Mouse (Mus musculus) thymus, postnatal 14 days (tissue): ENCODE measurements around the gene Mccc2.
"Not testable (repeated sequence)": the region's sequence is repeated elsewhere in the genome, so short reads cannot be mapped to it uniquely, and the experiment has no call there.

ENCODE experiments used
- DNase-seq: peaks from one replicate; pipeline ENCODE4 v3.0.0; 2021

Mccc2 gene

DNA sequence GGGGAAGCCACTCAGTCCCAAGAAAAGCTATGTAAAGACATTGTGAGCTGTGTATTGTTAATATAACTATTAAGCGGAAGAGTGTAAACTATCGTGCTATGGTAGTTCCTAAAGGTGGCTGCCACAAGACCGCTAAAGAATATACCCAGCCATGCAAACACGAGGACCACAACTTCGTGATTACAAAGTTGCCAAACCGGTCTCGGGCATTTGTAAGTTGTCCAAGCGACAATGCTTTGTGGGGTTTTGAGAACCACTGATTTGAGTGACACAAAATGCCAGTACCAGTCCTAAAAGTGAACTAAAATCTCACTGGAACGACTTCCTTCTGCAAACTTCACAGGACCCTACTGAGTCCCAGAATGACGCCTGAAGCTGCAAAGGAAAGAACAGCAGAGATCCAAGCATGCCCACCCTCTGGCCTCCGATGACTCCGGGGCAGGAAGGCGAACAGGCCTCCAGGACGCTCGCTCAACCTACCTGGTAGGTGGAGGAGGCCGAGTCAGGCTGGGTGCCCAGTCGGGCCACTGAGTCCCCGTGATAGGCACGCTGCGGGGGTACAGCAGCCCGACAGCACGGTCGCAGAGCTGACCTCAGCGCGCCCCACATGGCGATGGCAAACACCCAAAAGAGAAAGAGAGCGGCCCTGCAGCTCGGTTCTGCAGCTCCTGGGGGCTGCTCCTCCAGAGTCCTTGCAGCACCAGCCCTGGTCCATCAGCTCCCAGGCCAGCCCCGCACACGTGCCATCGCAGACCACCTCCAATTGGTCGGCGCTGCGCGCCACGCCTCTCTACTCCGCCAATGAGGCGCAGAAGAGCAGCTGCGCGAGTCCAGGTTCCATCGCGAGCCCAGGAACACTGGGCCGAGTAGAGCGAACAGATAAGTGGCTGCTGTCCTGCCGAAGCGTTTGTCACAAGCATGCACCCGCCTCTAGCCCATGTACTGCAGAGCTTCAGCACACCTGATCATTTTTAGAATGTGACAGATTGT is at the start of gene Mccc2:
Gene Mccc2 (minus strand): TSS at position 734 of the 990 bp plus-strand sequence.
- DNase-seq, result peak; percentile 73

DNA sequence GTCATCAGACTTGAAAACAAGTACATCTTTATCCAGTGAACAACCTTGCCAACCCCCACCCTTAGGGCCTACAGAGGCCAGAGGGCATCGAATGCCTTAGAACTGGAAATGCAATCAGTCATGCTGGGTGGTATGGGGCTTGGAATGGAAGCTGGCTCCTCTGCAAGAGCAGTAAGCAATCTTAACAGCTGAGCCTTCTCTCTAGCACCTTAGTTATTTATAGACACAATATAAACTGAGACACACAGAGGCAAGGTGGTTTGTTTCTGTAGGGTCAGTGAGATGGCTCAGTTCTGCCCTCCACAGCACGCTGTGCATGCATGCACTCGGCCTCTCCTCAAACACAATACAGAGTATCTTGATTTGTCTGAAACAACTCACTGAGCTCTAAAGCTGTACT is 48.5 kb upstream of the Mccc2 start:
- DNase-seq, result no peak

DNA sequence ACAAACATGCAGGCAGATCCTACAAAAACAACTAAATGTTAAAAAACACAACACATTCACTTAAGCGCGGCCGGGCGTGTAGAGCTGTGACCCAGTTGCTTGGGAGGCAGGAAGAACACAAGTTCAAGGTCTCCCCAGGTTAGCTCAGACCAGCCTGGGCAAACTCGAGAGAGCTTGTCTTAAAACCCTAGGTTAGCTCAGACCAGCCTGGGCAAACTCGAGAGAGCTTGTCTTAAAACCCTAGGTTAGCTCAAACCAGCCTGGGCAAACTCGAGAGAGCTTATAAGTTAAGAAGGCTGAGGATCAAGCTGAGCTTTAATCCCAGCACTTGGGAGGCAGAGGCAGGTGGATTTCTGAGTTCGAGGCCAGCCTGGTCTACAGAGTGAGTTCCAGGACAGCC is 42.3 kb upstream of the Mccc2 start:
- DNase-seq, result not testable (repeated sequence)

DNA sequence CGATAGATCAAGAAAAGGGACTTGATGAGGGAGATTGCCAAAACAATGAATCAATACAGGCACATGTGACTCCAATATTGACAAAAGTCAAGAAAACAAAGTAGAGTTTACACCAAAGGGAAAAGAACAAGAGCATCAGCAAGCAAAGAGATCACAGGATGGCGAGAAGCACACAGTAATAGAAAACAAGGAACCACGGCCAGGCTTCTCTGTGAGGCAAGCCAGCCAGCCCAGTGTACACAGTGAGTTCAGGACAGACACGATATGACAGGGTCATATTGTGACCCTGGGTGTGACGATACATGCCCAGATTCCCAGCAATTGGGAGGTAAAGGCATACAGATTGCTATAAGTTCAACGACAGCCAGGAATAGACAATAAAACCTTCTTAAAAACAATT is 10.6 kb upstream of the Mccc2 start:
- DNase-seq, result no peak

- no peak for DNase-seq
These were observed 1.5 kb upstream of the Mccc2 start for GRCm38 (mm10) chr13:100016891-100017290.

DNA sequence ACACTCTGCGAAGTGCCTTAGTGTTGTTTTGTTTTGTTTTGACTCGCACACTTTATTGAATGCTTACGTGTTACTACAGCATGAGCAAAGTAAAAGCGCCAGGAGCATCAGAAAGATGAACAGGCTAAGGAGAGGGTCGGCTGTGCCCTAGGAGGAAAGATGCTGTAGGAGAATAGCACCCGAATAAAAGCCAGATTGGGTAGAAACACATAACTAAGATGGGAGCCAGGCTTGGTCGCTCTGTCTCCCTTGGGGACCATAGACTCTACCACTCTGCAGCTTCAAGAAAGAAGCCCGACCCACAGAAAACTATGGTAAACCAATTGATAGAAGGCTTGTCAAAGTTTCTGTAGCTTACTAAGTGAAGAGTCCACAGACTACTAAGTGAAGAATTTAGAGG is 498 bp upstream of the Mccc2 start:
- DNase-seq, result no peak

GRCm38 (mm10) chr13:100005911-100006496 is 9.4 kb downstream of the Mccc2 start:
- DNase-seq, result no peak

GRCm38 (mm10) chr13:100001790-100002196 is 13.6 kb downstream of the Mccc2 start:
- DNase-seq, result peak; percentile 85

DNA sequence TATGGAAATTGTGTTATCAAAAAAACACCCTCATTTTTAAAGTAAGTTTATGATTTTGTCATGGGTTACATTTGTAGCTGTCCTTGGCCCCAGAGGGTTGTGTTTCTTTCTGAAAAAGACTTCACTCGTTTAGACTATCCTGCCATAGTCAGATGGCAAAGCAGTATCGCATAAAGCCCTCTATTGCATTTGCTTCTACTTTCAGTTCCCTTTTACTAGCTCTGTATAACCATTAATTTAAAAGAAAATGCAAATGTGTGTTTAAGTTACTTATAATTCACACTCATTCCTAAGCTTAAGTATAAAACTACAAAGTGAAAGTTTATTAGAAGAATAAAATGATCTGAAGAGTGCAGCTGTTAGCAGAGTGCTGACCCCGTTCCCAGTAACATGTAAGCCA is 16.4 kb downstream of the Mccc2 start:
- DNase-seq, result no peak

DNA sequence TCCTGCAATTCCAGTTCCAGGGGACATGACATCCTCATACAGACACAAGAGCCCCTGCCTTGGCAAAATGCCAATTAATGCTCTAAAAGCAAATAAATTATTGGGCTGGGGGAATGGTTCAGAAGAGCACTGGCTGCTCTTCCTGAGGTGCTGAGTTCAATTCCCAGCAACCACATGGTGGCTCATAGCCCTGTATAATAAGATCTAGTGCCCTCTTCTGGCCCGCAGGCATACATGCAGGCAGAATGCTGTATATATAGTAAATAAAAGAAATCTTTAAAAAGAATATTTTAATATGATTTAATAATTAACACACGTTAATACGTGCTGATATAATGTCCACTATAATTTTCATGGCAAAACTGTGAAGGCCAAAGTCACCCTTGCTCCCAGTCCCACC is 17.3 kb downstream of the Mccc2 start:
- DNase-seq, result no peak

GRCm38 (mm10) chr13:99989592-99989991 is 25.8 kb downstream of the Mccc2 start:
- no peak for DNase-seq

DNA sequence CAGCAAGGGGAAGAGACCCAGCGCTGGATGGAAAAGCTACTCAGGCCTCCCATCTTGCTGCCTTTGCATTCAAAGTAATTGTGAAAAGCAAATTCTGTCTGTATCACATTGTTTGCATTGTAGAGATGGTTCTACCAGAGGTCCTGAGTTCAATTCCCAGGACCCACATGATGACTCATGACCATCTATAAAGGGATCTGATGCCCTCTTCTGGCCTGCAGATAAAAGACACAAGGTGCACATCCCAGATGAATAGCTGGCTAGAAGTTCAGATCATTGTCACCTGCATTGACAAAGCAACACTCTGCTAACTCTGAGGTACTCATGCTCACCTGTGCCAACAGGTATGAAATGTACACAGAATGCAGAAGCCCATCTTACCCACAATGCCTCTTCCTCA is 32.1 kb downstream of the Mccc2 start:
- no peak for DNase-seq

GRCm38 (mm10) chr13:99979406-99979805 is 36.0 kb downstream of the Mccc2 start:
- DNase-seq, result no peak

DNA sequence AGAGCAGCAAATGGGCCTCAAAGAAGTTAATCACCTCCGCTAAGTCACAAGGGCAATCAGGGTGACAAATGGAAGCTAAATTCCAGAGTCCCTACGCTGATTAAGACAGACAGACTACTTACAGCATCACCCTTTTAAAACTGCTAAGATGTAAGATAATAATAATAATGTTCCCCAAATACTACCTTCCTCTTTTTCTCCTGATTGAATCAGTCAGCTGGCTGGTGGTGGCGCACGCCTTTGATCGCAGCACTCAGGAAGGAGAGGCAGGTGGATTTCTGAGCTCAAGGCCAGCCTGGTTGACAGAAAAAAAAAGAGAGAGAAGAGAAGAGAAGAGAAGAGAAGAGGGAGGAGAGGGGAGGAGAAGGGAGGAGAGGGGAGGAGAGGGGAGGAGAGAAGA is 45.4 kb downstream of the Mccc2 start:
- DNase-seq, result no peak

DNA sequence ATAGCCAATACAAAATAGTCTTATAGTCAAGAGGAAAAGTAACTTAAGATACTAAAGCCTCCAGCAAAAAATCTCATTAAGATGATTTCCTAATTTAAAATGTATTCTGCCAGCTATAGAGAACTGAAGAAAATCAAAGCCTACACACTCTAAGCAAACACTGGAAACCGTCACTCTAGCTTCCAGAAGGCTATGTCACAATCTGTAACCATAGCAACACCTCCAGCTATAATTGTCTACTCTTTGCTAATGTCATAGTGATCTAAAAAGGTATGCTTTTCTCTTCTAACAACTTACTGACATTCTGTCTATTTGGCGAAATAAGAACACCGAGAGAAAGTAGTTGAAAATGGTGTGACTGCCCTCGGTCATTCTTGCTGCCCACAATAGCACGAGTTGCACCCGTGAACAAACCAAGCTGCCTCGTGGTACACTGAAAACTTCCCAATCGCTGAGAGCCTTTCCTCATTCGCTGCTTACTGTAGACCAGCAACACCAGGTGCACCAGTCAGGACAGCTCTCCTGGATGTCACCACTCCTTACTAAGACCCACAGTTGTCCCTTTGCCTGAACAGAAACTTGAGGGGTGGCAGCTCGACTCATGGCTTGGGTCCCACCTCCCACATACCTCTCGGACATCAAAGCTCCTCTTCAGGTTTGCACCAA is 48.3 kb downstream of the Mccc2 start:
- no peak for DNase-seq

DNA sequence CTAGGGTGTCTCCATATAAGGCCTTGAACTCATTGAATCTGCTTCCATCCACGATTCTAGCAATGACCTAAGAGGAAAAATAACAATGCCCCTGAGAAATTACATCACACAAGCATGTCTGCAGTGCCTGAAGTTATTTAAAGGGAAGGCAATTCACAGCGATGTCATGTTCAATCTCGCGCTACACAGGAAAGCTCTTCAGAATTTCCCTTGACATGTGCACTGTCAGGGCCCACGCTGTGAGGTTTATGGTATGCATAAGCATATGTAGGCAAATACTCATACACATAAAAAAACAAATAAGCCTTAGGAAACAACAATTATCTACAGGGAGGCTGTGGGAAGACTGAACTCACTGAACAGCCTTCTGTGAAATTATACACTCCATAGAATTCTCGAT is 51.6 kb downstream of the Mccc2 start:
- DNase-seq, result no peak

DNA sequence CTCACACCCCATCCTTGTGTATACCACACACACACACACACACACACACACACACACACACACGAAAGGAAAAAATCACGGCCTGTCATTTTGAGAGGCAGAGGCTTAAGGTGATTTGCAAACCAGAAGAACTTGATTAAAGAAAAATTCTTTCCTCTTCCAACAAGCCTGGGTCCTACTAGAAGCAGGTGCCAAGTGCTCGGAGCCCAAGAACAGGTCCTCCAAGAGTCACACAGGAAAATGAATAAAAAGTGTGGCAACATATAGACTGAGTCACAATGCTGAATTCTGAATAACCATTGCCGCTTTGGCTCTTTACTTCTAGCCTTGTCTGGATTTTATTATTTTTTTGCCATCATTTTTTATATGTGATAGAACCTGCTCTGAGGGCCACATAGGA is 53.8 kb downstream of the Mccc2 start:
- DNase-seq, result no peak

DNA sequence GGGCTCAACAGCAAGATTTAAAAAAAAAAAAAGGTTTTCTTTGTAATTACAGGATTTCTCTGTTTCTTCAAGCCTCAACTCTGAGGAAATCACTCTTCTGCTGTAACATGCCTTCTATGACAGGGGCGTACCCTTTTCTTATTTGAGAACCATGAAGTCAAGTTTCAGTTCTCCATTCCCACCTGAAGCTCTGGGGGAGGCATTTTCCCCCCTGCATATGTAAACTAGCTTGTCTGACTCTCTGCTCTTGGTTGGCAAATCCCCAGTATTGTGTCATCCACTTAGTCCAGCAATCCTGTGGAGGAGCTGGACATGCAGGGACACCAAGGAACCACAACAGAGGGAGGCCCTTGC is 59.9 kb downstream of the Mccc2 start:
- DNase-seq, result no peak

GRCm38 (mm10) chr13:99954902-99955590 is 60.4 kb downstream of the Mccc2 start:
- no peak for DNase-seq

GRCm38 (mm10) chr13:99947417-99947816 is 68.0 kb downstream of the Mccc2 start:
- no peak for DNase-seq

DNA sequence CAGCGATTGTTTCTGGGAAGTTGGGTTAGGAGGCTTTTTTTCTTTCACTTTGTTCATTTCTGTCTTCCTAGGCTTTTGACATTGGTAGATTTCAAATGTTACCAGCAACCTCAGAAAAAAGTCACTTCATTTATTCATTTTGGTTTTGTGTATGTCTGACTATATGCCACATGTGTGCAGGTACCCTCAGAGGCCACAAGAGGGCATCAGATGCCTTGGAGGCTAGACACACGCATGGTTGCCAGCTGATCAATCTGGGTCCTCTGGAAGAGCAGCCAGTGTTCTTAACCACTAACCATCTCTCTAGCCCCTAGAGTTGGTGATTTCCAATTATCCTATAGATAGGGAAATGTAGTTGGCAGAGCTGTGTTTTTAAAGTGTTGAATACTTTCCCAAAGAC is 71.9 kb downstream of the Mccc2 start:
- DNase-seq, result no peak

DNA sequence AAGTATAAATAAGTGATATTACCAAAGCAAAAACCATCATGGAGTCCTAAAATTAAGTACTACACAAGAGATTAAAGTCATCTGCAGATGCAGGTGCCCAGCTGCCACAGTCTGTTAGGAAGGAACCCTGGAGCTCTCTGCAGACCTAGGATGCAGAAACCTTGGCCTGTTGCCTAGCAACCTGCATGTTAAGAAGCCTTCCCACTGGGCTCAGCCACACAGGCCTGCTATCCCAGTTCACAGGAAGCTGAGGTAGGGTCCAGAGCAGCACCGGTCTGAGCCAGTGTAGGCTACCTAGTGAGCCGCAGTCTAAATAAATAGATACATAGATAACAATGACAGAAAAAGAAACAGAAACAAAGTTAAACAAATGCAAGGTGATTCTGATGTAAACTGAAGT is 74.8 kb downstream of the Mccc2 start:
- no peak for DNase-seq

GRCm38 (mm10) chr13:99939320-99939671 is 76.1 kb downstream of the Mccc2 start:
- no peak for DNase-seq
